Mouse (Mus musculus) thymus, postnatal 4 days (tissue): ENCODE data around the gene Ccr2.
"Not testable (repeated sequence)": the region's sequence is repeated elsewhere in the genome, so short reads cannot be mapped to it uniquely, and the experiment has no call there.

Source experiments
- DNase-seq: peaks from one replicate; pipeline ENCODE4 v3.0.0; 2021

Ccr2 gene

GRCm38 (mm10) chr9:124121387-124122184 is 19.8 kb downstream of the Ccr2 start, which contains the start of gene Ccr5:
Ccr5 (plus strand) TSS chr9:124121543.
- peak; percentile 23 for DNase-seq

- DNase-seq = no peak
Observed at GRCm38 (mm10) chr9:124125576-124125975, 23.8 kb downstream of the Ccr2 start.

- DNase-seq = peak; percentile 30
Observed at GRCm38 (mm10) chr9:124126373-124126772, 24.6 kb downstream of the Ccr2 start.

GRCm38 (mm10) chr9:124127412-124127811 is 25.7 kb downstream of the Ccr2 start:
- no peak for DNase-seq

GRCm38 (mm10) chr9:124128379-124128778 is 26.6 kb downstream of the Ccr2 start:
- peak; percentile 46 for DNase-seq

GRCm38 (mm10) chr9:124132899-124133298 is 31.1 kb downstream of the Ccr2 start:
- DNase-seq = not testable (repeated sequence)

- DNase-seq = not testable (repeated sequence)
Observed at GRCm38 (mm10) chr9:124134919-124135318, 33.2 kb downstream of the Ccr2 start.

GRCm38 (mm10) chr9:124137619-124138018 is 35.9 kb downstream of the Ccr2 start:
- DNase-seq = no peak

GRCm38 (mm10) chr9:124138055-124138775 is 36.5 kb downstream of the Ccr2 start:
- no peak for DNase-seq

GRCm38 (mm10) chr9:124143678-124144077 is 41.9 kb downstream of the Ccr2 start:
- no peak for DNase-seq

- DNase-seq = no peak
Observed at GRCm38 (mm10) chr9:124146307-124146706, 44.6 kb downstream of the Ccr2 start.
